Mouse (Mus musculus) lung, postnatal 0 days (tissue): Measurements from ENCODE around the gene Spata2.

Experiments
- CTCF ChIP-seq: IDR thresholded peaks from 2 replicates; pipeline ENCODE4 v1.5.1; 2016; ENCODE audit warnings: antibody characterized with exemption, mild to moderate bottlenecking
- EP300 ChIP-seq: IDR thresholded peaks from 2 replicates; pipeline ENCODE4 v1.6.1; 2016; ENCODE audit warnings: antibody characterized with exemption, mild to moderate bottlenecking, control low read depth

GRCm38 (mm10) chr2:167530536-167530935 is 37.8 kb upstream of the Spata2 start:
- TF ChIP-seq CTCF = no peak
- TF ChIP-seq EP300 = no peak
